Mouse (Mus musculus): ENCODE data around the gene Gbp9. TPM values are rescaled to one million over a fixed set of nuclear protein-coding genes. Genes with fewer than 3 reads are reported as not detected.
"Not testable (repeated sequence)": the region's sequence is repeated elsewhere in the genome, so short reads cannot be mapped to it uniquely, and the experiment has no call there.

Gene Gbp9
- polyA plus RNA-seq, 1 experiment from 2014 or later = 0.81 TPM

- DNase-seq (ENCODE audit: low spot score) = no peak
- Histone ChIP-seq H3K27ac (replicated peaks) (no peak overlapping the region), H3K9me3 (replicated peaks) (no peaks in the 10 kb centered on the region), H3K4me3 (no peak overlapping the region), H3K4me1 (peaks cover 17% of the 10 kb centered on the region), H3K36me3 (no peaks in the 10 kb centered on the region), H3K27me3 (ENCODE audit: low read depth, poor library complexity, severe bottlenecking) (no peaks in the 10 kb centered on the region)
- WGBS = 97% methylated on average over 5 of the region's 5 CpGs
Observed at GRCm38 (mm10) chr5:105113656-105114055, 25.7 kb downstream of the Gbp9 start.

GRCm38 (mm10) chr5:105110271-105110852 lies 29.0 kb downstream of the Gbp9 start:
- Histone ChIP-seq H3K4me1 (peaks cover 17% of the 10 kb centered on the region), H3K27ac (replicated peaks) (peak overlapping the region; percentile 28; the same call in 1 of the 2 replicates)
- not testable (repeated sequence) for H3K27me3 ChIP-seq (ENCODE audit: low read depth, poor library complexity, severe bottlenecking); H3K36me3 ChIP-seq; H3K9me3 ChIP-seq (replicated peaks); H3K4me3 ChIP-seq
- peak; percentile 32 for DNase-seq (ENCODE audit: low spot score)
- 18% methylated on average over 4 of the region's 4 CpGs for WGBS

- not testable (repeated sequence) for H3K4me3 ChIP-seq; H3K36me3 ChIP-seq; H3K27me3 ChIP-seq (ENCODE audit: low read depth, poor library complexity, severe bottlenecking); H3K9me3 ChIP-seq (replicated peaks)
- peak; percentile 23 for DNase-seq (ENCODE audit: low spot score)
- H3K4me1 ChIP-seq = peaks cover 17% of the 10 kb centered on the region
- H3K27ac ChIP-seq (replicated peaks) = peak overlapping the region; percentile 71; the same call in 1 of the 2 replicates
- 43% methylated on average over 1 of the region's 1 CpGs for WGBS
Observed at GRCm38 (mm10) chr5:105109775-105110174, 29.6 kb downstream of the Gbp9 start.

- H3K36me3 ChIP-seq; H3K27ac ChIP-seq (replicated peaks); H3K9me3 ChIP-seq (replicated peaks); H3K27me3 ChIP-seq (ENCODE audit: low read depth, poor library complexity, severe bottlenecking); DNase-seq (ENCODE audit: low spot score); H3K4me3 ChIP-seq: not testable (repeated sequence)
- peaks cover 11% of the 10 kb centered on the region for H3K4me1 ChIP-seq
- WGBS = 81% methylated on average over 2 of the region's 2 CpGs
Observed at GRCm38 (mm10) chr5:105105689-105106088, 33.6 kb downstream of the Gbp9 start.

GRCm38 (mm10) chr5:105081900-105082299 lies 57.4 kb downstream of the Gbp9 start:
- H3K36me3 ChIP-seq = no peaks in the 10 kb centered on the region
- H3K4me3 ChIP-seq = no peak overlapping the region
- peaks cover 4% of the 10 kb centered on the region for H3K9me3 ChIP-seq (replicated peaks)
- no peak overlapping the region for H3K27ac ChIP-seq (replicated peaks)
- no peak for DNase-seq (ENCODE audit: low spot score)
- H3K4me1 ChIP-seq = no peaks in the 10 kb centered on the region
- H3K27me3 ChIP-seq (ENCODE audit: low read depth, poor library complexity, severe bottlenecking) = no peaks in the 10 kb centered on the region

- H3K27me3 ChIP-seq (ENCODE audit: low read depth, poor library complexity, severe bottlenecking); H3K4me1 ChIP-seq; H3K36me3 ChIP-seq; DNase-seq (ENCODE audit: low spot score); H3K27ac ChIP-seq (replicated peaks); H3K4me3 ChIP-seq; H3K9me3 ChIP-seq (replicated peaks): not testable (repeated sequence)
Observed at GRCm38 (mm10) chr5:105068356-105068755, 71.0 kb downstream of the Gbp9 start.

- not testable (repeated sequence) for DNase-seq (ENCODE audit: low spot score); H3K4me1 ChIP-seq; H3K4me3 ChIP-seq; H3K27ac ChIP-seq (replicated peaks); H3K27me3 ChIP-seq (ENCODE audit: low read depth, poor library complexity, severe bottlenecking); H3K9me3 ChIP-seq (replicated peaks); H3K36me3 ChIP-seq
- WGBS = 75% methylated on average over 2 of the region's 2 CpGs
Observed at GRCm38 (mm10) chr5:105064443-105064842, 74.9 kb downstream of the Gbp9 start.

DNA sequence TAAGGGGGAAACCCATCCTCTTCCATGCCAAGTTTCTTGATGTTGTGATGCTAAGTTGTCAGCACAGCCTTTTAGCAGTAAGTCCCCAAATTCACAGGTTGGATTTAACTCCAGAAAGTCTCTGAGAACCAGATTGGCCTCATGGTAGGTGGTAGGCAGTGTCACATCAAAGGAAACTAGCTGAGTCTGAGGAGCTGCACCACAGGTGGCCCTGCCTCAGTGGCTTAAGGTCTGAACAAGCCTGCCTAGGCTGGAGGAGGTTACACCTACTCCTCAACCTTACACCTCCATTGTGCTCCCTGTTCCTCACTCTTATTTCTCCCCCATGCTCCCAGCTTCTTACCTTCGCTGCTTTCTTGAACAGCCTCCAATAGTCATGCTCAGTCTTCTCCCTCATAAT lies 76.0 kb downstream of the Gbp9 start:
- no peaks in the 10 kb centered on the region for H3K36me3 ChIP-seq
- no peak overlapping the region for H3K27ac ChIP-seq (replicated peaks)
- 70% methylated on average over 1 of the region's 1 CpGs for WGBS
- DNase-seq (ENCODE audit: low spot score) = no peak
- H3K4me1 ChIP-seq = no peaks in the 10 kb centered on the region
- no peak overlapping the region for H3K4me3 ChIP-seq
- no peaks in the 10 kb centered on the region for H3K27me3 ChIP-seq (ENCODE audit: low read depth, poor library complexity, severe bottlenecking)
- no peaks in the 10 kb centered on the region for H3K9me3 ChIP-seq (replicated peaks)

DNA sequence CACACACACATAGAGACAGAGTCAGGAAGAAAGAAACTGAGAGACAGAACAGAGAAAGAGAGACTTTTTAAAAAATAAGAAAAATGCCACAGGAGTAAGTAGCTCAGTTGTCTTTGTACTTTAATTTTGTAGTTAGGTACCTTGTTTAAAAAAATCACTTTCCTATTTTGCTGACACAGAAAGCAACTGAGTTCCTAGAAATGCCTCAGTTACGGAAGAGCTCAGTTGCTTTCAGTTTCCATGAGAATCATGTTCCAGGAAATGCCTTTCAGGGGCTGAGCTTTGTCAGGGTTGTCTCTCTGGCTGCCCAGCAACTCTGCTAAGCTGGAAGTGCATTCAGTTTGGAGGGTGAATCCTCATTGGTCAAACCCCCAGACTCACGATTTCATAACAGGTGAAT lies 76.9 kb downstream of the Gbp9 start:
- H3K27me3 ChIP-seq (ENCODE audit: low read depth, poor library complexity, severe bottlenecking); H3K4me1 ChIP-seq; H3K27ac ChIP-seq (replicated peaks); H3K9me3 ChIP-seq (replicated peaks); H3K36me3 ChIP-seq; DNase-seq (ENCODE audit: low spot score); H3K4me3 ChIP-seq: not testable (repeated sequence)
- WGBS = 86% methylated on average over 2 of the region's 2 CpGs

DNA sequence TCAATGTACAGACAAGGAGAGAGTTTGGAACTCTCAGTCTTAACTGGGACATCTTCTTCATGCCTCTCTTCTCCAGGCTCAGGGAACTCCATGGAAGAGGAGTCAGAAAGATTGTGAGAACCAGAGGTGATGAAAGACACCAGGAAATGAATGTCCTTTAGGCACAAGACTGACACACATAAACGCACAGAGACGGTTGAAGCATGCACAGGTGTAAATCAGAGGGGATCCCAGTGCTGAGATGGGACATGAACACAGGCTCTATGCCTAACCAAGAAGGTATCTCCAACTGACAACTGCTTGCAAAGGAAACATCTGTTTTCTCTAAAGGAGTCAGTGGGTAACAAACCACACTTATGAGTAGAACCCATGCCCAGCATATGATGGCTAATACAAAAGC lies 79.1 kb downstream of the Gbp9 start:
- 98% methylated on average over 2 of the region's 2 CpGs for WGBS
- Histone ChIP-seq H3K4me1 (peaks cover under 1% of the 10 kb centered on the region; the same call in 1 of the 2 replicates), H3K9me3 (replicated peaks) (no peaks in the 10 kb centered on the region), H3K4me3 (no peak overlapping the region), H3K36me3 (no peaks in the 10 kb centered on the region), H3K27ac (replicated peaks) (no peak overlapping the region), H3K27me3 (ENCODE audit: low read depth, poor library complexity, severe bottlenecking) (no peaks in the 10 kb centered on the region)
- no peak for DNase-seq (ENCODE audit: low spot score)

DNA sequence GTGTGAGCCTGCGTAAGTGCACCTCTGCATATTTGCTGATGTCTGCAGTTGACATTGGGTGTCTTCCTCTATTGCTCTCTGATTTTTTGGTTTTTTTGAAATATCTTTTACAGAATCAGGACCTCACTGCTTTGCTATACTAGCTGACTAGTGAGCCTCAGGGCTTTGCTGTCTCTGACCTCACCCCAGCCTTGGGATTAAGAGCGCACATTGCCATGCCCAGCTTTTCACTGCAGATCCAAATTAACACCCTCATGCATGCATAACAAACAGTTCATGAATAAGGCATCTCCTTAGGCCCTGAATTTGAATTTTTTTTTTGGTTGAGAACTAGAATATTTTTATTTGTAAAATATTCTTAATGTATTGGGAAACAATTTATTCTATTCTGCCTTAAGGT lies 84.1 kb downstream of the Gbp9 start:
- Histone ChIP-seq H3K36me3 (no peaks in the 10 kb centered on the region), H3K4me1 (peaks cover 5% of the 10 kb centered on the region; the same call in 1 of the 2 replicates), H3K27me3 (ENCODE audit: low read depth, poor library complexity, severe bottlenecking) (no peaks in the 10 kb centered on the region), H3K9me3 (replicated peaks) (no peaks in the 10 kb centered on the region), H3K27ac (replicated peaks) (no peak overlapping the region), H3K4me3 (no peak overlapping the region)
- WGBS = 83% methylated on average over 2 of the region's 2 CpGs
- no peak for DNase-seq (ENCODE audit: low spot score)

- WGBS = 71% methylated on average over 1 of the region's 1 CpGs
- not testable (repeated sequence) for DNase-seq (ENCODE audit: low spot score)
Observed at GRCm38 (mm10) chr5:105053471-105054169, 85.7 kb downstream of the Gbp9 start.

DNA sequence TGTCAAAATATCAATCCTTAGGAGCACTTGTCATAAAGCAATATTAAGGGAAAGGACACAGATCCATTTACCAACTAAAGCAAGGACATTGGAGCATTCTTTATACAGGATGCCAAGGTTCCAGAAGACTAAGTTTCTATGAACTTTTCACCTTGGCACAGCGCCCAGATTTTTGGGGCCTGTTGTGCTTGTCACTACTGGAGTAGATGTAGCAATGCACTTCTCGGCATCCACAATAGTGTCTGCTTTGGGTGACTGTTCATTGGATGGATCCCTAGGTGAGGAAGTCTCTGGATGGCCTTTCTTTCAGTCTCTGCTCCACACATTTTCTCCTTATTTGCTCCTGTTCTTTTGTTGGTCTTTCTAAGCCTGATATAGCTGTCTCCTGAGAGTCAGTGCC lies 107.0 kb downstream of the Gbp9 start:
- 93% methylated on average over 2 of the region's 2 CpGs for WGBS
- Histone ChIP-seq H3K4me1 (no peaks in the 10 kb centered on the region), H3K9me3 (replicated peaks) (no peaks in the 10 kb centered on the region), H3K27me3 (ENCODE audit: low read depth, poor library complexity, severe bottlenecking) (no peaks in the 10 kb centered on the region), H3K27ac (replicated peaks) (no peak overlapping the region), H3K4me3 (no peak overlapping the region), H3K36me3 (no peaks in the 10 kb centered on the region)
- no peak for DNase-seq (ENCODE audit: low spot score)

More at GRCm38 (mm10) chr5:105053471-105054169, 85.7 kb downstream of the Gbp9 start:
- not testable (repeated sequence) for H3K36me3 ChIP-seq; H3K9me3 ChIP-seq (replicated peaks); H3K4me1 ChIP-seq; H3K27ac ChIP-seq (replicated peaks); H3K27me3 ChIP-seq (ENCODE audit: low read depth, poor library complexity, severe bottlenecking); H3K4me3 ChIP-seq
